In genomic region chr12:91849045-91849467, GRCm38 (mm10) we compare ENCODE assay signal across 8 mouse cellular contexts. TPM values are rescaled to one million over a fixed set of nuclear protein-coding genes. Genes with fewer than 3 reads are reported as not detected.
DNase-seq lines count a peak whose midpoint lies in the region; ATAC-seq lines count a peak whose summit lies in the region.

Sel1l (minus strand) TSS chr12:91849157.

- H3K9me3 ChIP-seq in lung, embryonic 16.5 days (ENCODE audit: control insufficient read depth, low read length), result no peaks in the 10 kb centered on the region

- H3K27ac ChIP-seq in lung, embryonic 16.5 days (ENCODE audit: low read length), result peak within 1 kb of the TSS; percentile 65

- under 1% methylated on average over 30 of the region's 35 CpGs for WGBS in lung, embryonic 16.5 days

- H3K9ac ChIP-seq in lung, embryonic 16.5 days (ENCODE audit: low read length), result peak within 1 kb of the TSS; percentile 88

- no peaks in the 10 kb centered on the region for H3K36me3 ChIP-seq in lung, embryonic 16.5 days (ENCODE audit: control insufficient read depth, insufficient read depth, low read length)

- peak; percentile 99 for ATAC-seq in hematopoietic stem cell, adult 5-6 weeks (replicated peaks in 1 of 2; ENCODE audit: insufficient read depth in 1 of 2, low FRiP score in 2 of 2, low TSS enrichment in 1 of 2, low read depth in 1 of 2, poor library complexity in 2 of 2, severe bottlenecking in 2 of 2)
- ATAC-seq in lung, embryonic 16.5 days (ENCODE audit: low read depth), result peak; percentile 100

- H3K4me2 ChIP-seq in lung, embryonic 16.5 days (ENCODE audit: low read depth, low read length), result peak within 1 kb of the TSS; percentile 83

- peaks cover 11% of the 10 kb centered on the region for H3K4me1 ChIP-seq in lung, embryonic 16.5 days (replicated peaks; ENCODE audit: control insufficient read depth, insufficient read depth, low read length)

- no peaks in the 10 kb centered on the region for H3K27me3 ChIP-seq in lung, embryonic 16.5 days (ENCODE audit: control insufficient read depth, insufficient read depth, low read depth, low read length)

- H3K4me3 ChIP-seq in lung, embryonic 16.5 days (ENCODE audit: low read length), result peak within 1 kb of the TSS; percentile 84

- peak; percentile 98 for DNase-seq in MEL-GATA-1-ER (ENCODE audit: extremely low read depth, low read depth)
- DNase-seq in cerebellum, adult 8-10 months, result peak; percentile 98
- peak; percentile 98 for DNase-seq in forelimb bud, embryonic 11.5 days (ENCODE audit: low read depth, low spot score)
- DNase-seq in layer of hippocampus, adult 9-10 months (ENCODE audit: low spot score), result peak; percentile 98
- DNase-seq in ovary, postnatal 10 days (ENCODE audit: low spot score), result peak; percentile 93
- DNase-seq in thymus, postnatal 10 days (ENCODE audit: low spot score in 2 of 2), result peak; percentile 97 to 98

RNA-seq across cellular contexts. Expression of gene Sel1l, which starts in this region (rescaled TPM):
- 67.0 and 98.3 TPM in 2 replicates for total RNA-seq in hematopoietic stem cell, adult 5-6 weeks (2017)
- polyA plus RNA-seq in lung, embryonic 16.5 days (2015; fragmentation: Nextera tagmentation; extraction: Ambion mirVana), result 105 and 106 TPM in 2 replicates

Comparison
In these comparisons a context has a peak if more than half of its experiments do, and no peak if none do; other contexts are left out.
1. Peak in every context shown above with its lines: DNase-seq, ATAC-seq, H3K4me3 ChIP-seq and H3K27ac ChIP-seq.